Mouse (Mus musculus): ENCODE results near the gene Ssx9.
"Not testable (repeated sequence)": the region's sequence is repeated elsewhere in the genome, so short reads cannot be mapped to it uniquely, and the experiment has no call there.

Gene Ssx9

GRCm38 (mm10) chrX:8748132-8748531, at the start of gene Ssx9:
TSS of gene Ssx9 (plus strand) at chrX:8748432.
- in situ Hi-C loops (cut with MboI, MseI): not testable (repeated sequence)

- in situ Hi-C loops (cut with MboI, MseI): no loop called here
These were observed 15.3 kb upstream of the Ssx9 start for GRCm38 (mm10) chrX:8732907-8733306.

- in situ Hi-C loops (cut with MboI, MseI): not testable (repeated sequence)
These were observed 55.2 kb downstream of the Ssx9 start, which contains the start of gene Ssxb5 for GRCm38 (mm10) chrX:8803391-8803790. TSS of gene Ssxb5 (plus strand) at chrX:8803691.
